Mouse (Mus musculus) neural tube, embryonic 15.5 days (tissue): ENCODE data around the gene Arl8b. TPM values are rescaled to one million over a fixed set of nuclear protein-coding genes. Genes with fewer than 3 reads are reported as not detected.

Experiments
- ATAC-seq: fragments of 200-750 bp; cut with Nextera tagmentation; 2 replicates; pipeline ENCODE4 v1.8.0; 2017; ENCODE audit warnings: mild to moderate bottlenecking, moderate TSS enrichment, moderate library complexity; ENCODE audit not compliant: low FRiP score
- H3K27ac ChIP-seq: fragments of 300-500 bp; sonication (generic); replicated peaks from 2 replicates; pipeline ENCODE4 v1.5.1; 2015; ENCODE audit warnings: mild to moderate bottlenecking, inconsistent platforms
- H3K27me3 ChIP-seq: fragments of 300-500 bp; sonication (generic); replicated peaks from 2 replicates; pipeline ENCODE4 v1.6.1; 2015; ENCODE audit warnings: inconsistent platforms
- H3K36me3 ChIP-seq: fragments of 300-500 bp; sonication (generic); 2 replicates; pipeline ENCODE4 v1.6.1; 2015; ENCODE audit warnings: inconsistent platforms
- H3K4me1 ChIP-seq: fragments of 300-500 bp; sonication (generic); 2 replicates; pipeline ENCODE4 v1.6.1; 2015; ENCODE audit warnings: inconsistent platforms
- H3K4me2 ChIP-seq: fragments of 300-500 bp; sonication (generic); 2 replicates; pipeline ENCODE4 v1.6.1; 2015; ENCODE audit warnings: inconsistent platforms, mild to moderate bottlenecking, moderate library complexity
- H3K4me3 ChIP-seq: fragments of 300-500 bp; sonication (generic); replicated peaks from 2 replicates; pipeline ENCODE4 v1.5.1; 2015; ENCODE audit warnings: mild to moderate bottlenecking, inconsistent platforms
- H3K9ac ChIP-seq: fragments of 300-500 bp; sonication (generic); replicated peaks from 2 replicates; pipeline ENCODE4 v1.6.1; 2015; ENCODE audit warnings: mild to moderate bottlenecking, inconsistent platforms
- H3K9me3 ChIP-seq: fragments of 300-500 bp; sonication (generic); replicated peaks from 2 replicates; pipeline ENCODE4 v1.6.1; 2016; ENCODE audit warnings: inconsistent platforms
- WGBS: fragments of 180-500 bp; shearing (Covaris S2); methylation state at CpG from one replicate; pipeline ENCODE4 v1.1.7; 2015; ENCODE audit warnings: mixed read lengths; 5-methylcytosine and 5-hydroxymethylcytosine counted together
- polyA plus RNA-seq: library from polyadenylated mRNA; unstranded; fragments of >200 nt; fragmentation: Nextera tagmentation; extraction: Ambion mirVana; gene quantifications from 2 replicates; pipeline ENCODE4 v1.2.1, GENCODE M21; 2015

Arl8b gene
- 112 and 117 TPM in 2 replicates for polyA plus RNA-seq

DNA sequence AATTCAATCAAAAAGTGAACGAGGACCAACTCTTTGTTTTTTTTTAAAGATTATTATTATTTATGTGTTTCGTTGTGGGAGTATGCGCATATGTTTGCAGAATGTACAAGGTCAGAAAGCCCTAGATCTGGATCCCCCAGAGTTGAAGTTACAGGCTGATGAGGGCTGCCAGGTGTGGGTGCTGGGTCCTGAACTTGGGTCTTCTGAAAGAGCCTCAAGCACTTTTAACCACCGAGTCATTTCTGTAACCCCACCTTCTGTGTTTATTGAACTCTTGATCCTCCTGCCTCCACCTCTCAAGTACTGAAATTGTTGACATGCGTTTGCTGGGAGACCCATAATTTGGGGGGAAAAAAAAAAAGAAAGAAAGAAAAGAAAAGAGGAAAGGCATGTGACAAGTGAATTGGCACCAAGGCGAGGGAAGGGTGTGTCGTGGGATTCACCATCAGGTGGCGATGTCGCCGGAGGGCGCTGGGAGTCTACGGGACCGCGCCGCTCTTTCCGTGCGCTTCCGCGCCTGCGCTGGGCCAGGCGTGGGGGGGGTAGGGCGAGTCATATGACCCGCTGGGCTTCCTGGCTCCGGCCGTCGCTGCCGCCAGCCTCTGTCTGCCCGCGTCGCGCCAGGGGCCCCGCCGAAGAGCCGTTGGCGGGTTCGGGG lies at the start of gene Arl8b:
Gene Arl8b, plus strand, starts transcription at position 574 of the 658 bp plus-strand sequence.
- WGBS: 11% methylated on average over 36 of the region's 36 CpGs
- Histone ChIP-seq H3K27ac (peak within 1 kb of the TSS; percentile 90), H3K9me3 (no peaks in the 10 kb centered on the region), H3K27me3 (no peaks in the 10 kb centered on the region), H3K9ac (peak within 1 kb of the TSS; percentile 99), H3K4me1 (peaks cover 22% of the 10 kb centered on the region), H3K36me3 (no peaks in the 10 kb centered on the region), H3K4me3 (peak within 1 kb of the TSS; percentile 84), H3K4me2 (peak within 1 kb of the TSS; percentile 76)
- ATAC-seq: peak; percentile 94

DNA sequence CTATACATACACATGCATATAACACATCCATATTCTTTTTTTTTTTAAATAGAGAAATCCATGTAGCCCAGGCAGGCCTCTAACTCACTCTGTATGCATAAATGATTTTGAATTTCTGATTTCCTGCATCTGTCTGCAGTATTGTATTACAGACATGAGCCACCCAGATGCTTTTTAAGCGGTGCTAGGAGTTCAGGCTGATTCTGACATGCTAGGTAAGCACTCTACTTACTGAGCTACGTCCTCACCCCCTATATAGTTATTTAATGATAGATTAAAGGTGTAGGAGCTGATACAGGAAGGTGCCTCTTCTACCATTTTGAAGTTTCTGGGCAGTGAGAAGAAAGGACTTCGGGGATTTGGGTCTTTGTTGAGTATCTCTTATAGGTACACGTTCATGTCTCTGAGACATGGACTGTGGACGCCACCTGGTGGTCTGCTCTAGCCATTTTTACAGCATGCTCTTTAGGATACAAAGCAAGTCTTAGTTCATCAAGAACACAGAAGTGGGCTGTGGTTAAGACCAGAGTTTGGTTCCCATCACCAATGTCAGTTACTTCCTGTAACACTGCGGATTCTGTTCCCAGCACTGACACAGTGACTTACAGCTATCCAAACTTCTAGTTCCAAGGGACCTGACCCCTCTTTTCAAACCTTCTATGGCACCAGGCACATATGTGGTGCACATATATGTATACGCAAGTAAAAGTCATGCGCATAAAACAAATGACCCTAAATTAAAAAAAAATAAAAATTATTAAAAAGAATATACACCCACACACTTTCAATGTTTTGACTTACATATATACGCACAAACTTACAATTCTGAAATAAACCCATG lies 46.8 kb upstream of the Arl8b start:
- Histone ChIP-seq H3K27ac (no peak overlapping the region), H3K27me3 (no peaks in the 10 kb centered on the region), H3K4me2 (no peak overlapping the region), H3K9me3 (no peaks in the 10 kb centered on the region), H3K4me3 (no peak overlapping the region), H3K4me1 (no peaks in the 10 kb centered on the region), H3K9ac (no peak overlapping the region), H3K36me3 (no peaks in the 10 kb centered on the region)
- peak; percentile 80 for ATAC-seq
- WGBS: 54% methylated on average over 9 of the region's 9 CpGs

DNA sequence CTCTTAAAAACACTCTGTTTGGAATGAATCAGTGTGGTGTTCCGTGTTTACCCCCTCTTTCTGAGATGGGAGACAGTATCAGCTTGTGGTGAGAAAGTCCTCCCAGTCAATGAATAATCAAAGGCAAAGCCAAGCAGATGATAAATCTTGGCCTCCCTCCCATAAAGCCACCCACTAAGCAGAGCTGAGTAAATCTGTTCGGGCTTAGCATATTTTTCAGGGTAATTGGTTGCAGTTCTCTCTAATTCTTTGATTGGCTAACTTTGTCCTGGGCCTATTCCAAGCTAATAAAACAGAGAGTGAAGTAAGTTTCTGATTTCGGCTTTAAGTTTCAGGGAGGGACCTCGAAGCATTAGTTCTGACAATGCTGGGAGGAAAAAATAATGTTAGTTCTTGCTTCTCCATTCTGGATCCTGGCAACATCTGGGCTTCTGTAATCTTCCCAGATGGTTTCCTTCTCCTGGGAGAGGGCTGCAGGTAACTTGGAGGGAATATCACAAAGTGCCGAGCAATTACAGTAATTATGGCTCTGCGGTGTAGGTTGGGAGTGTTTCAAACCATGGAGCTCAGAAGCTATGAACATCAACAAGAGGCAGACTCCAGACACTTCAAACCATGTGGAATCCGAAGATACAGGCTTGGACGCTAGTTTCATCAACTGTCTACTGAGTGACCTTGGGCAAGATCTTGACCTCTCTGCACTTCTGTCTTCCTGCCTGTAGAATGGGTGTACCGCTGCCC lies 44.3 kb upstream of the Arl8b start:
- no peaks in the 10 kb centered on the region for H3K27me3 ChIP-seq
- H3K4me2 ChIP-seq: no peak overlapping the region
- no peak overlapping the region for H3K27ac ChIP-seq
- no peaks in the 10 kb centered on the region for H3K36me3 ChIP-seq
- H3K9ac ChIP-seq: no peak overlapping the region
- H3K4me3 ChIP-seq: no peak overlapping the region
- H3K9me3 ChIP-seq: no peaks in the 10 kb centered on the region
- ATAC-seq: no peak
- WGBS: 71% methylated on average over 9 of the region's 9 CpGs
- no peaks in the 10 kb centered on the region for H3K4me1 ChIP-seq

DNA sequence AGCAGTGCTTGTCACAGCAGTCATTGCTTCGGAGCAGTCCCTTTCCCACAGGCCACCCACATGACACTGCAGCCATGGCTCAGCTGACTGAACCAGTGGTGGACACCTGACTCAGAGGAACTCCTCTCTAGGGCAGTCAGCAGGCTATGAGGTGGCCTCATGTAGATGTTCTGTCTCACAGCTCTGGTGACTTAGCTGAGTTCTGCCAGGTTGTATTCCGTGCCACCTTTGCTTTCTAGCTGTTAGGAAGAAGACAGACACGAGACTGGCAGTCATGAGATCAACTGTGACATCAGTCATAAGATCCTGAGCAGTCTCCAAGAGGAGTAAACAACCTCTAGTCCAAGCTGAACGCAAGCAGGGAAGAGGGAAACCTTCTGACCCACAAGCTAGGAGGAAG lies 42.3 kb upstream of the Arl8b start:
- WGBS: 84% methylated on average over 4 of the region's 4 CpGs
- no peaks in the 10 kb centered on the region for H3K27me3 ChIP-seq
- no peak for ATAC-seq
- no peaks in the 10 kb centered on the region for H3K4me1 ChIP-seq
- H3K9ac ChIP-seq: no peak overlapping the region
- H3K27ac ChIP-seq: no peak overlapping the region
- H3K4me3 ChIP-seq: no peak overlapping the region
- H3K36me3 ChIP-seq: no peaks in the 10 kb centered on the region
- H3K4me2 ChIP-seq: no peak overlapping the region
- no peaks in the 10 kb centered on the region for H3K9me3 ChIP-seq

DNA sequence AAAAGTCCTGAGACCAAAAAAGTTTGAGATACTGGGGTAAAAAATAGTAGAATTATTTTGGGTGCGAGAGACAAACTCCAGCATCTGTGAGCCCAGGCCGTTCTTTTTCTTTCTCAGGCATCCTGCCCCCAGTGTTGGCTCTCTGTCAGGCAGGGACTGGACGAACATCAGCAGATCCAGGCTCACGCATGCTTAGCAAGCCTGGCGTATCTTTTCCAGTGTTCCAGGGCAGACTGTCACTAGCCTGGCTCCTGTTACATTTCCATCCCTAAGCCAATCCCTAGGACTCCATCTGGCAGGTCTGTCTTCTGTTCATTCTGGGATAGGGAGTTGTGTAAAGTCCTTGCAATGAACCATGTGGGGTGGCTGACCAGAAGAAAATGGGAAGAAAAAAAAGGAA lies 39.2 kb upstream of the Arl8b start:
- no peaks in the 10 kb centered on the region for H3K36me3 ChIP-seq
- no peak overlapping the region for H3K27ac ChIP-seq
- no peaks in the 10 kb centered on the region for H3K27me3 ChIP-seq
- no peak overlapping the region for H3K4me3 ChIP-seq
- H3K9ac ChIP-seq: no peak overlapping the region
- no peaks in the 10 kb centered on the region for H3K4me1 ChIP-seq
- H3K4me2 ChIP-seq: no peak overlapping the region
- 88% methylated on average over 5 of the region's 5 CpGs for WGBS
- H3K9me3 ChIP-seq: no peaks in the 10 kb centered on the region
- no peak for ATAC-seq

DNA sequence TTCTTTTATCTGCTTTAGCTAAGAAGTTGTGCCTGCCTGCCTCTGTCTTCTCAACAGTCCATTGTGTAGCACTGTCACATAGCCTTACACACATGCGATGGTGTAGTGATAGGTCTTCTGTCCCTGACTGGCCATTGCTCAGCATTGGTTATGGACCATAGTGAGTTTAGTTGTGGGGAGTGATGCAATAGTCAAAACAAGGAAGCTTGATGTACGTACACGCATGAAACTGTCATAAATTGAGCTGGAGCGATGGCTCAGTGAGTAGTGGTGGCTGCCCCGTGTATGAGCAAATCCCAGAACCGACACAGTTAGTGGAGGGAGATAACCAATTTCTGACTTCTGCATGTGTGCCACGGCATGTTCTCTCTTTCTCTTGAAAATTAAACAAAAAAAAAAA lies 31.6 kb upstream of the Arl8b start:
- no peak overlapping the region for H3K27ac ChIP-seq
- ATAC-seq: no peak
- no peak overlapping the region for H3K9ac ChIP-seq
- H3K4me1 ChIP-seq: no peaks in the 10 kb centered on the region
- WGBS: 94% methylated on average over 7 of the region's 7 CpGs
- no peaks in the 10 kb centered on the region for H3K9me3 ChIP-seq
- H3K36me3 ChIP-seq: no peaks in the 10 kb centered on the region
- H3K27me3 ChIP-seq: no peaks in the 10 kb centered on the region
- no peak overlapping the region for H3K4me2 ChIP-seq
- no peak overlapping the region for H3K4me3 ChIP-seq

DNA sequence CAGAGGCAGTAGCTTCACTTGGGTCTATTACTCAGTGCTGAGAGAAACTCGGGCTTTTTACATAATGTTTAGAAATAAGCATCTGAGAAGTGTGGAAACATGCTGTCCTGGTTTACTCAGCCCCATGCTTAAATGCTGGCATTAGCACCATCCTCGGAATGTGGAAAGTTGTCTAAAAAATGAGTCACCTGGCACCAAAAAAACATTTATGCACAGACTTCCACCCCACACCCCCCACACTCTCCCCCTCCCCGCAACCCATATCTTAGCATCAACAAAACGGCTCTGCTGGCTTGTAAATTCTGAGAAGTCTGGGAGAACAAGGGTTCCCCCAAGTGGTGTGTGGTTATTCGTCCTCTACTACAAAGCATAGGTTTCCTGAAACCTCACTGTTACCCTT lies 30.5 kb upstream of the Arl8b start:
- no peak for ATAC-seq
- H3K27me3 ChIP-seq: no peaks in the 10 kb centered on the region
- no peak overlapping the region for H3K27ac ChIP-seq
- no peak overlapping the region for H3K4me2 ChIP-seq
- no peak overlapping the region for H3K4me3 ChIP-seq
- no peaks in the 10 kb centered on the region for H3K4me1 ChIP-seq
- H3K9me3 ChIP-seq: no peaks in the 10 kb centered on the region
- no peaks in the 10 kb centered on the region for H3K36me3 ChIP-seq
- WGBS: 62% methylated on average over 5 of the region's 5 CpGs
- H3K9ac ChIP-seq: no peak overlapping the region

DNA sequence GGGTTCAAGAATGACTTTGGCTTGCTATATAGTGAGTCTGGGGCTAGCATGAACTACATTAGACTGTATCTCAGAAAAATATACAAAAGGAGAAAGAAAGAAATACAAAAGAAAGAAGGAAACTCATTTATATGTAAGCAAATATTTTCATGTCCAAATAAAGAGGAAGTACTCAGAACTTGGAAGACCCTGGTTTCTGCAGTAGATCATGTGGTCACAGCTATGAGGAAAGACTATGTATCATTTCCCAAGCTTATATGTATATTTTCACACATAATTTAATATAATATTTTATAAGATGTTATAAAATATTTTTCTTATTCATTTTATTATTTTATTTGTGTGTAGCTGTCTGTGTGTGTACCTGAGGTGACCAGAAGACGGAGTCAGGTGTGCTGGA lies 29.4 kb upstream of the Arl8b start:
- no peak overlapping the region for H3K4me2 ChIP-seq

DNA sequence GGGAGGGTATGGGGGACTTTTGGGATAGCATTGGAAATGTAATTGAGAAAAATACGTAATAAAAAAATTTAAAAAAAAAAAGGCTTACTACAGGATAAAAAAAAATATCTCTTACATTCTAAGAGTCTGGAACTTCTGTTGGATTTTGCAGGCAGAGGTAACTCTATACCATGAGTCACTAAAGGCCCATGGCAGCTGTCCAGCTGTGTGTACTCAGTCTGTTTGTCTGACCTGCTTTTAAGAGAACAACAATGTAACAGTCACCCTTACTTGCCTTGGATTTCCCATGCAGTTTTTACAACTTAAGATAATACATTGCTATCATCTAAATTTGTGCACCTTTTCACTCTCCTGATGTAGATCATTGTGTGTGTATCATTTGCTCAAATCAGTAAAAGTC lies 28.5 kb upstream of the Arl8b start:
- Histone ChIP-seq H3K4me1 (no peaks in the 10 kb centered on the region), H3K27me3 (no peaks in the 10 kb centered on the region), H3K9ac (no peak overlapping the region), H3K4me3 (no peak overlapping the region), H3K36me3 (no peaks in the 10 kb centered on the region), H3K4me2 (no peak overlapping the region), H3K9me3 (no peaks in the 10 kb centered on the region), H3K27ac (no peak overlapping the region)
- no peak for ATAC-seq
- 88% methylated on average over 1 of the region's 1 CpGs for WGBS

More for the DNA sequence above, 29.4 kb upstream of the Arl8b start:
- Histone ChIP-seq H3K27me3 (no peaks in the 10 kb centered on the region), H3K4me3 (no peak overlapping the region), H3K9me3 (no peaks in the 10 kb centered on the region), H3K9ac (no peak overlapping the region), H3K4me1 (no peaks in the 10 kb centered on the region), H3K36me3 (no peaks in the 10 kb centered on the region), H3K27ac (no peak overlapping the region)
- no peak for ATAC-seq
- WGBS: 96% methylated on average over 1 of the region's 1 CpGs

DNA sequence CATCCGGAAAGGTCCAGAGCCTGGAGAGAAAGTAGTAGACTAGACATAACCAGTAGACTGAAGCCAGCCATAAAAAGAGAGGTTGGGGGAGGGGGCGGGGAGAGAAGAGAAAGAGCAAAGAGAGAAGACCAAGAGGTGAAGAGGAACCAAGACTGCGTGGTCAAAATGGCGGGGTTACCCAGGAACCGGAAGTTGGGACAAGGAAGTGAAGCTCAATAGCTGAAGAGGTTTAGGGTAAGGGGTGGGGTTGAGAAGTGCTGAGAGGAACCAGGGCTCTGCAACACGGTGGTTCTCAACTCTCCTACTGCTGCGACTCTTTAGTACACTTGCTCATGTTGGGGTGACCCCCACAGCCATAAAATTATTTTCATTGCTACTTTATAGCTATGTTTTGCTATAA lies 27.0 kb upstream of the Arl8b start:
- H3K27me3 ChIP-seq: no peaks in the 10 kb centered on the region
- 94% methylated on average over 7 of the region's 7 CpGs for WGBS
- H3K27ac ChIP-seq: no peak overlapping the region
- H3K4me1 ChIP-seq: no peaks in the 10 kb centered on the region
- no peak for ATAC-seq
- H3K4me3 ChIP-seq: no peak overlapping the region
- no peak overlapping the region for H3K9ac ChIP-seq
- H3K9me3 ChIP-seq: no peaks in the 10 kb centered on the region
- no peaks in the 10 kb centered on the region for H3K36me3 ChIP-seq
- H3K4me2 ChIP-seq: no peak overlapping the region

DNA sequence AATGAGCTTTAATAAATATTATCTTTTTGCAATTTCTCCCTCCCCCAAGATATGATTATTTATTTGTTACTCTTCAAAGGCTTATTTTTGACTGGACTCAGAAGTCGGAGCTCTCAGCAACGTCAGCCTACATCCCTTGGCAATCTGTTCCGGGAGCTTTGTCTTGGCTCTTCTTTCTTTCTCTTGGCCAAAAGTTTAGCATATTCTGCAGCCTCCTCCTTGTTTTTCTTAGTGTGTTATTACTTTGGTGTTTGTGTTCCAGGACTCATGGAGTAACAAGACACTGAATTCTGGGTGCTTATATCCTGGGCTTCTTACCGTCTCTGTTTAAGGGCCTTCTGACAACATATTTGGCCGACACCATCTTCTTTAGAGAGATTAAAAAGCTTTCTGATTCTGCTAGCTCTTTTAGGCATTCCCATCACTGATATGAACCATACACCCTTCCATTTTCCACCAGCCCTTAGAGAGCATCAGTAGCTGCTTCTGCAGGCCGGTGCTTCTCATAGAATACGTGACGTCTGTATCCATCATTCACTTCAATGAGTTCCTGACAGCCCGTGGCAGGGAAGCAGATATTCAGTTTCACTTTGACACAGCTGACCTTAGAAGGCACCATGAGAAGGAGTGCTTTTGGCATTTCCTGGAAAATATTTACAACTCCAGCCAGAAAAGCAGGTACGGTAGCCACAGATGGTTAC lies 23.8 kb upstream of the Arl8b start:
- Histone ChIP-seq H3K27ac (no peak overlapping the region), H3K9me3 (no peaks in the 10 kb centered on the region), H3K4me1 (no peaks in the 10 kb centered on the region), H3K4me2 (no peak overlapping the region), H3K4me3 (no peak overlapping the region), H3K9ac (no peak overlapping the region), H3K36me3 (no peaks in the 10 kb centered on the region), H3K27me3 (no peaks in the 10 kb centered on the region)
- no peak for ATAC-seq
- 74% methylated on average over 10 of the region's 10 CpGs for WGBS
